Mouse (Mus musculus) frontal cortex, postnatal 25 days (tissue): ENCODE measurements around the gene Zhx3.
A peak's percentile ranks its signal among the peaks of the same experiment; 100 is the strongest.

ENCODE experiments used
- DNase-seq, 2 experiments: peaks; one replicate each; pipeline ENCODE4 v3.0.0; 2022; ENCODE audit warnings: low spot score in 2 of 2

The Zhx3 gene

GRCm38 (mm10) chr2:160804794-160805527, 67.8 kb downstream of the Zhx3 start:
- no peak for DNase-seq

GRCm38 (mm10) chr2:160802326-160802725, 70.5 kb downstream of the Zhx3 start:
- DNase-seq = no peak

GRCm38 (mm10) chr2:160800967-160801366, 71.8 kb downstream of the Zhx3 start:
- DNase-seq = no peak

GRCm38 (mm10) chr2:160798206-160798605, 74.6 kb downstream of the Zhx3 start:
- no peak for DNase-seq

- no peak for DNase-seq
Observed at GRCm38 (mm10) chr2:160796973-160797372, 75.8 kb downstream of the Zhx3 start.

- DNase-seq = no peak
Observed at GRCm38 (mm10) chr2:160793117-160793516, 79.7 kb downstream of the Zhx3 start.

- no peak for DNase-seq
Observed at GRCm38 (mm10) chr2:160789741-160790140, 83.1 kb downstream of the Zhx3 start.

GRCm38 (mm10) chr2:160789046-160789445, 83.8 kb downstream of the Zhx3 start:
- no peak for DNase-seq

GRCm38 (mm10) chr2:160786333-160786732, 86.5 kb downstream of the Zhx3 start:
- no peak for DNase-seq

GRCm38 (mm10) chr2:160780834-160781219, 92.0 kb downstream of the Zhx3 start:
- peak in 1 of 2 experiments; percentile 1 for DNase-seq

GRCm38 (mm10) chr2:160780154-160780833, 92.5 kb downstream of the Zhx3 start:
- peak in 1 of 2 experiments; percentile 2 for DNase-seq

GRCm38 (mm10) chr2:160778034-160778433, 94.8 kb downstream of the Zhx3 start:
- DNase-seq = no peak

GRCm38 (mm10) chr2:160771325-160772276, 101.2 kb downstream of the Zhx3 start:
- DNase-seq = no peak

- no peak for DNase-seq
Observed at GRCm38 (mm10) chr2:160770871-160771270, 101.9 kb downstream of the Zhx3 start.

GRCm38 (mm10) chr2:160770409-160770808, 102.4 kb downstream of the Zhx3 start:
- DNase-seq = no peak

GRCm38 (mm10) chr2:160768997-160769396, 103.8 kb downstream of the Zhx3 start:
- DNase-seq = no peak

- DNase-seq = no peak
Observed at GRCm38 (mm10) chr2:160768097-160768695, 104.6 kb downstream of the Zhx3 start.

- no peak for DNase-seq
Observed at GRCm38 (mm10) chr2:160767201-160767600, 105.6 kb downstream of the Zhx3 start.

GRCm38 (mm10) chr2:160766371-160766771, 106.4 kb downstream of the Zhx3 start:
- DNase-seq = no peak

GRCm38 (mm10) chr2:160765096-160765495, 107.7 kb downstream of the Zhx3 start:
- DNase-seq = no peak

GRCm38 (mm10) chr2:160764386-160764785, 108.4 kb downstream of the Zhx3 start:
- no peak for DNase-seq

GRCm38 (mm10) chr2:160763816-160764215, 109.0 kb downstream of the Zhx3 start:
- no peak for DNase-seq
